Mouse (Mus musculus) embryonic fibroblast, embryonic 13.5 days (primary cell): ENCODE results near the gene Ttll13.

ENCODE experiments used
- CTCF ChIP-seq: IDR thresholded peaks from 2 replicates; pipeline ENCODE4 v1.5.1; 2011; ENCODE audit warnings: mild to moderate bottlenecking, control low read depth, low read length, moderate library complexity, borderline replicate concordance; ENCODE audit not compliant: insufficient read depth
- POLR2A ChIP-seq: IDR thresholded peaks from 2 replicates; pipeline ENCODE4 v1.6.1; 2011; ENCODE audit warnings: low read depth, mild to moderate bottlenecking, control low read depth, low read length, moderate library complexity

DNA sequence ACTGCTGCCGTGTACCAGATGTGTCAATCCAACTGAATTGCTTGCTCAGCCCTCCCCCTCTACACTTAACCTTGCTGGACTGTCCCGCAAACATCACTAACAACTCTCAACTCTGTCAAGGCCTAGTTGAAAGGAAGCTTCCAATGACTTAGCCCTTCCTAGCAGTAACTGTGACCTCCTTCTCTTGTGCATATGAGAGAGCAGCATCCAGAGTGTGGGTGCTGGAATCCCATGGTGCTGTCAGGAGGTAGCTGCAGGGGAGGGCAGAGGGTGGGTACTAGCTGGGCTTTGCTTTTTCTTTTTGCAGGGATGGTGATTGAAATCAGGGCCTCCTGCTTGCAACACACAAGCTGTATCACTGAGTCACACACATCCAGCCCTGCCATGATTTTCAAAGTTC is 27.3 kb downstream of the Ttll13 start:
- TF ChIP-seq POLR2A, result no peak
- no peak for TF ChIP-seq CTCF
